Mouse (Mus musculus) heart, embryonic 11.5 days (tissue): ENCODE measurements around the gene Flt3. TPM values are rescaled to one million over a fixed set of nuclear protein-coding genes. Genes with fewer than 3 reads are reported as not detected.

ENCODE experiments used
- ATAC-seq: fragments of 200-750 bp; cut with Nextera tagmentation; replicated peaks from 2 replicates; pipeline ENCODE4 v1.8.0; 2017; ENCODE audit warnings: moderate library complexity; ENCODE audit not compliant: insufficient number of reproducible peaks, low FRiP score, low TSS enrichment
- H3K27ac ChIP-seq: fragments of 300-500 bp; sonication (generic); 2 replicates; pipeline ENCODE4 v1.5.1; 2014; ENCODE audit warnings: mild to moderate bottlenecking, low read depth, low read length
- H3K27me3 ChIP-seq: fragments of 300-500 bp; sonication (generic); 2 replicates; pipeline ENCODE4 v1.6.1; 2014; ENCODE audit warnings: mild to moderate bottlenecking, low read length, mixed read lengths; ENCODE audit not compliant: control insufficient read depth, insufficient read depth
- H3K36me3 ChIP-seq: fragments of 300-500 bp; sonication (generic); 2 replicates; pipeline ENCODE4 v1.6.1; 2014; ENCODE audit warnings: mild to moderate bottlenecking, low read length, moderate library complexity, mixed read lengths; ENCODE audit not compliant: control insufficient read depth, insufficient read depth
- H3K4me1 ChIP-seq: fragments of 300-500 bp; sonication (generic); 2 replicates; pipeline ENCODE4 v1.6.1; 2014; ENCODE audit warnings: low read length; ENCODE audit not compliant: control insufficient read depth, insufficient read depth
- H3K4me2 ChIP-seq: fragments of 300-500 bp; sonication (generic); 2 replicates; pipeline ENCODE4 v1.6.1; 2014; ENCODE audit warnings: mild to moderate bottlenecking, moderate library complexity
- H3K4me3 ChIP-seq: fragments of 300-500 bp; sonication (generic); 2 replicates; pipeline ENCODE4 v1.5.1; 2014; ENCODE audit warnings: low read depth, low read length
- H3K9ac ChIP-seq: fragments of 300-500 bp; sonication (generic); 2 replicates; pipeline ENCODE4 v1.6.1; 2014; ENCODE audit warnings: mild to moderate bottlenecking, low read depth, low read length, moderate library complexity
- H3K9me3 ChIP-seq: fragments of 300-500 bp; sonication (generic); replicated peaks from 2 replicates; pipeline ENCODE4 v1.6.1; 2016; ENCODE audit warnings: low read length; ENCODE audit not compliant: control insufficient read depth
- WGBS: fragments of 180-500 bp; shearing (Covaris S2); extraction: QIAGEN DNeasy Blood & Tissue Kit; methylation state at CpG from one replicate; pipeline ENCODE4 v1.1.7; 2014; ENCODE audit not compliant: insufficient replicate concordance; 5-methylcytosine and 5-hydroxymethylcytosine counted together
- microRNA-seq: library from miRNA; unstranded; fragments of <30 nt; microRNA quantifications from one replicate; pipeline ENCODE4, GENCODE M21; 2016; ENCODE audit warnings: borderline number of aligned reads
- polyA plus RNA-seq: library from polyadenylated mRNA; unstranded; fragments of >200 nt; fragmentation: Nextera tagmentation; extraction: Ambion mirVana; gene quantifications from 2 replicates; pipeline ENCODE4 v1.2.1, GENCODE M21; 2014

Gene Flt3
- polyA plus RNA-seq, 1 experiment from 2014 or later: 0.10 TPM

DNA sequence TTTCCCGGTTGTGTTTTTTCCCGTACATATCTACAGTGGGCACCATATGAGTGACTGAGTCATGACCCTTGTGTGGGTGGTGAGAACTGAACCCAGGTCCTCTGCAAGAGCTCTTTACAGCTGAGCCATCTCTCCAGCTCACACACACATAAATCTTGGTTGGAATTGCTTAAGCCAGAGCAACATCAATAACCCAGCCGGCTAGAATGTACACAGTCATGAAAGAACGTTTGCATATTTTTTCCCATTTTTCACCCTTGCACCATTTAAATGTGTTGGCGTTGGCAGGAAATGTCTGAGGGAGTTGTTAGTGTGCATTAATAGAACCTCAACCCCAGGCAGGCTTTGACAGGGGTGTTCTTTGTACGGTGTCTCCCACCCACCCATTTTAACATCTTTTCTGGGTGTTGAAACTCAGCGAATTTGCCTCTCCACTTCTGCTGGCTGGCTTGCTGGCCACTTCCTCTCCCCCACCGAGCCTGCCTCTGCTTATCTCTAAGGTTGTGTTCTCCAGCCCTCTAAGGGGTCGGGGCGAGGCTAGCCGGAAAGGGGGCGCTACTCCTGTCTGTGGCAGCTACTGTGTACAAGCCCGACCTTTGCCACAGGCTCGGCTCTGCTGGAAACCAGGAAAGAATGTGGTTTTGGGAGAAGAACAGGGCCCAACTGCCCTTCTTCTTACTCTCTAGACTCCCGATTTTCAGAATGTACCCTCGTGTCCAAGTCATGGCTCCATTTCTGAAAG is 108.4 kb downstream of the Flt3 start:
- no peak for ATAC-seq
- Histone ChIP-seq H3K27me3 (peaks cover 40% of the 10 kb centered on the region), H3K9ac (no peak overlapping the region), H3K27ac (no peak overlapping the region), H3K36me3 (no peaks in the 10 kb centered on the region), H3K4me1 (peaks cover 9% of the 10 kb centered on the region; the same call in 1 of the 2 replicates), H3K4me3 (no peak overlapping the region), H3K9me3 (no peaks in the 10 kb centered on the region), H3K4me2 (peak overlapping the region; percentile 11; the same call in 1 of the 2 replicates)
- 25% methylated on average over 16 of the region's 16 CpGs for WGBS

DNA sequence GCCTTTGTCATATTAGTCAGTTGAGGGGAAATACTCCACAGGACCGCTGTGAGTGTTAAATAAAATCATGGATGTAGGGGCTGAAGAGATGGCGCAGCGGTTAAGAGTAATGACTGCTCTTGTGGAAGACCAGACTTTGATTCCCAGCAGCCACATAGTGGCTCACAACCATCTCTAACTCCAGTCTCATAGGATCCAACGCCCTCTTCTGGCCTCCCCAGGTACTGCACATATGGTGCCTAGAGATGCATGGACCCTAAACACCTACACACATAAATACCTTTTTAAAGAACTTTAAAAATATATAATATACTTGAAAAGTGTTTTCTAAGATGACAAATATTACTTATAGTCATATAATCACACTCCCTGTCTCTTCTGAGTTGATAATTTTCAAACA is 115.9 kb downstream of the Flt3 start:
- no peak overlapping the region for H3K27ac ChIP-seq
- H3K27me3 ChIP-seq: peaks cover 22% of the 10 kb centered on the region
- no peak for ATAC-seq
- H3K36me3 ChIP-seq: no peaks in the 10 kb centered on the region
- no peak overlapping the region for H3K4me3 ChIP-seq
- no peaks in the 10 kb centered on the region for H3K4me1 ChIP-seq
- no peak overlapping the region for H3K9ac ChIP-seq
- no peaks in the 10 kb centered on the region for H3K9me3 ChIP-seq
- WGBS: 70% methylated on average over 4 of the region's 4 CpGs
- H3K4me2 ChIP-seq: no peak overlapping the region

Small RNA genes lying within 50 kb of the gene (microRNA-seq; reads per million reads assigned to microRNA genes)
- gene Mir7k: not detected

Other genes with a start within 250 kb of the Flt3 start
- gene Gsx1, start 211.8 kb downstream of the Flt3 start, polyA plus RNA-seq: not detected in 2 replicates
- gene Pdx1, start 130.5 kb downstream of the Flt3 start, polyA plus RNA-seq: not detected in 2 replicates
- gene Cdx2, start 93.2 kb downstream of the Flt3 start, polyA plus RNA-seq: not detected in 2 replicates
- gene Urad, start 78.0 kb downstream of the Flt3 start, polyA plus RNA-seq: not detected in 2 replicates
- 43.7 and 54.9 TPM in 2 replicates for gene Pan3, start 29.7 kb upstream of the Flt3 start, polyA plus RNA-seq